Mouse (Mus musculus): ENCODE measurements around the gene Lin28b. TPM values are rescaled to one million over a fixed set of nuclear protein-coding genes. Genes with fewer than 3 reads are reported as not detected.

Gene Lin28b
- polyA plus RNA-seq, 1 experiment from 2014 or later, result 0.61 TPM

- WGBS, result under 1% methylated on average over 13 of the region's 13 CpGs
- Histone ChIP-seq H3K36me3 (no peaks in the 10 kb centered on the region), H3K27me3 (peaks cover 21% of the 10 kb centered on the region), H3K9ac (no peak overlapping the region), H3K27ac (no peak overlapping the region), H3K9me3 (no peaks in the 10 kb centered on the region), H3K4me3 (peak overlapping the region; percentile 41), H3K4me2 (peak overlapping the region; percentile 57), H3K4me1 (peaks cover 15% of the 10 kb centered on the region; the same call in 1 of the 2 replicates)
- no peak for ATAC-seq (ENCODE audit: insufficient number of reproducible peaks, low FRiP score, low TSS enrichment, low read depth)
Measured at GRCm38 (mm10) chr10:45470079-45470739, 16.0 kb downstream of the Lin28b start.

GRCm38 (mm10) chr10:45469027-45469996 is 16.9 kb downstream of the Lin28b start:
- peak overlapping the region; percentile 41 for H3K4me3 ChIP-seq
- no peaks in the 10 kb centered on the region for H3K36me3 ChIP-seq
- no peak for ATAC-seq (ENCODE audit: insufficient number of reproducible peaks, low FRiP score, low TSS enrichment, low read depth)
- H3K9me3 ChIP-seq, result no peaks in the 10 kb centered on the region
- WGBS, result under 1% methylated on average over 21 of the region's 21 CpGs
- H3K27ac ChIP-seq, result no peak overlapping the region
- H3K27me3 ChIP-seq, result peaks cover 18% of the 10 kb centered on the region
- no peak overlapping the region for H3K9ac ChIP-seq
- H3K4me1 ChIP-seq, result peaks cover 15% of the 10 kb centered on the region; the same call in 1 of the 2 replicates
- peak overlapping the region; percentile 57 for H3K4me2 ChIP-seq

GRCm38 (mm10) chr10:45468180-45468915 is 17.8 kb downstream of the Lin28b start:
- no peak for ATAC-seq (ENCODE audit: insufficient number of reproducible peaks, low FRiP score, low TSS enrichment, low read depth)

GRCm38 (mm10) chr10:45458637-45459036 is 27.6 kb downstream of the Lin28b start:
- no peak overlapping the region for H3K4me2 ChIP-seq
- no peak overlapping the region for H3K4me3 ChIP-seq
- no peaks in the 10 kb centered on the region for H3K27me3 ChIP-seq
- WGBS, result 59% methylated on average over 2 of the region's 2 CpGs
- no peak overlapping the region for H3K27ac ChIP-seq
- ATAC-seq (ENCODE audit: insufficient number of reproducible peaks, low FRiP score, low TSS enrichment, low read depth), result no peak
- H3K9ac ChIP-seq, result no peak overlapping the region
- H3K9me3 ChIP-seq, result no peaks in the 10 kb centered on the region
- H3K4me1 ChIP-seq, result no peaks in the 10 kb centered on the region
- H3K36me3 ChIP-seq, result no peaks in the 10 kb centered on the region

More at GRCm38 (mm10) chr10:45468180-45468915, 17.8 kb downstream of the Lin28b start:
- Histone ChIP-seq H3K4me2 (peak overlapping the region; percentile 57; the same call in 1 of the 2 replicates), H3K4me1 (peaks cover 12% of the 10 kb centered on the region; the same call in 1 of the 2 replicates), H3K27me3 (peaks cover 17% of the 10 kb centered on the region), H3K9ac (no peak overlapping the region), H3K4me3 (peak overlapping the region; percentile 41), H3K27ac (no peak overlapping the region), H3K9me3 (no peaks in the 10 kb centered on the region), H3K36me3 (no peaks in the 10 kb centered on the region)
- WGBS, result 23% methylated on average over 4 of the region's 4 CpGs

- no peak overlapping the region for H3K4me2 ChIP-seq
- H3K36me3 ChIP-seq, result no peaks in the 10 kb centered on the region
- 37% methylated on average over 2 of the region's 2 CpGs for WGBS
- no peak overlapping the region for H3K4me3 ChIP-seq
- no peak overlapping the region for H3K9ac ChIP-seq
- no peaks in the 10 kb centered on the region for H3K27me3 ChIP-seq
- H3K9me3 ChIP-seq, result no peaks in the 10 kb centered on the region
- no peak overlapping the region for H3K27ac ChIP-seq
- H3K4me1 ChIP-seq, result no peaks in the 10 kb centered on the region
- no peak for ATAC-seq (ENCODE audit: insufficient number of reproducible peaks, low FRiP score, low TSS enrichment, low read depth)
Measured at GRCm38 (mm10) chr10:45458074-45458473, 28.1 kb downstream of the Lin28b start.

GRCm38 (mm10) chr10:45446625-45447024 is 39.6 kb downstream of the Lin28b start:
- no peak overlapping the region for H3K4me3 ChIP-seq
- H3K4me1 ChIP-seq, result no peaks in the 10 kb centered on the region
- no peaks in the 10 kb centered on the region for H3K9me3 ChIP-seq
- no peaks in the 10 kb centered on the region for H3K36me3 ChIP-seq
- H3K9ac ChIP-seq, result no peak overlapping the region
- H3K27ac ChIP-seq, result no peak overlapping the region
- no peaks in the 10 kb centered on the region for H3K27me3 ChIP-seq
- ATAC-seq (ENCODE audit: insufficient number of reproducible peaks, low FRiP score, low TSS enrichment, low read depth), result no peak
- no peak overlapping the region for H3K4me2 ChIP-seq

GRCm38 (mm10) chr10:45446215-45446614 is 40.0 kb downstream of the Lin28b start:
- no peak for ATAC-seq (ENCODE audit: insufficient number of reproducible peaks, low FRiP score, low TSS enrichment, low read depth)
- H3K4me2 ChIP-seq, result 0 out of 2 replicates have a peak overlapping the region, but pooled peaks have one; percentile 5
- WGBS, result 13% methylated on average over 8 of the region's 8 CpGs
- H3K9ac ChIP-seq, result no peak overlapping the region
- no peaks in the 10 kb centered on the region for H3K36me3 ChIP-seq
- no peaks in the 10 kb centered on the region for H3K9me3 ChIP-seq
- no peak overlapping the region for H3K4me3 ChIP-seq
- no peaks in the 10 kb centered on the region for H3K27me3 ChIP-seq
- no peak overlapping the region for H3K27ac ChIP-seq
- no peaks in the 10 kb centered on the region for H3K4me1 ChIP-seq

- no peaks in the 10 kb centered on the region for H3K27me3 ChIP-seq
- no peaks in the 10 kb centered on the region for H3K9me3 ChIP-seq
- no peak for ATAC-seq (ENCODE audit: insufficient number of reproducible peaks, low FRiP score, low TSS enrichment, low read depth)
- no peak overlapping the region for H3K9ac ChIP-seq
- no peaks in the 10 kb centered on the region for H3K36me3 ChIP-seq
- H3K4me3 ChIP-seq, result no peak overlapping the region
- H3K27ac ChIP-seq, result no peak overlapping the region
- no peaks in the 10 kb centered on the region for H3K4me1 ChIP-seq
- WGBS, result 61% methylated on average over 1 of the region's 1 CpGs
- no peak overlapping the region for H3K4me2 ChIP-seq
Measured at GRCm38 (mm10) chr10:45422372-45422771, 63.8 kb downstream of the Lin28b start.

- no peak overlapping the region for H3K4me3 ChIP-seq
- no peaks in the 10 kb centered on the region for H3K36me3 ChIP-seq
- no peaks in the 10 kb centered on the region for H3K27me3 ChIP-seq
- WGBS, result 67% methylated on average over 5 of the region's 5 CpGs
- no peak overlapping the region for H3K27ac ChIP-seq
- no peaks in the 10 kb centered on the region for H3K9me3 ChIP-seq
- H3K4me2 ChIP-seq, result no peak overlapping the region
- no peak overlapping the region for H3K9ac ChIP-seq
- ATAC-seq (ENCODE audit: insufficient number of reproducible peaks, low FRiP score, low TSS enrichment, low read depth), result no peak
- no peaks in the 10 kb centered on the region for H3K4me1 ChIP-seq
Measured at GRCm38 (mm10) chr10:45412144-45412543, 74.1 kb downstream of the Lin28b start.

GRCm38 (mm10) chr10:45411741-45412140 is 74.5 kb downstream of the Lin28b start:
- H3K4me3 ChIP-seq, result no peak overlapping the region
- no peak overlapping the region for H3K27ac ChIP-seq
- no peaks in the 10 kb centered on the region for H3K36me3 ChIP-seq
- no peaks in the 10 kb centered on the region for H3K27me3 ChIP-seq
- H3K9me3 ChIP-seq, result no peaks in the 10 kb centered on the region
- no peak overlapping the region for H3K4me2 ChIP-seq
- no peak for ATAC-seq (ENCODE audit: insufficient number of reproducible peaks, low FRiP score, low TSS enrichment, low read depth)
- no peaks in the 10 kb centered on the region for H3K4me1 ChIP-seq
- 51% methylated on average over 2 of the region's 2 CpGs for WGBS
- no peak overlapping the region for H3K9ac ChIP-seq

GRCm38 (mm10) chr10:45410624-45411341 is 75.4 kb downstream of the Lin28b start:
- Histone ChIP-seq H3K9ac (no peak overlapping the region), H3K27ac (no peak overlapping the region), H3K36me3 (no peaks in the 10 kb centered on the region), H3K4me3 (no peak overlapping the region), H3K4me1 (no peaks in the 10 kb centered on the region), H3K4me2 (no peak overlapping the region), H3K27me3 (no peaks in the 10 kb centered on the region), H3K9me3 (no peaks in the 10 kb centered on the region)
- WGBS, result 37% methylated on average over 10 of the region's 10 CpGs
- no peak for ATAC-seq (ENCODE audit: insufficient number of reproducible peaks, low FRiP score, low TSS enrichment, low read depth)

Data from limb, embryonic 15.5 days (tissue).